Mouse (Mus musculus) spleen, adult 2 months (tissue): ENCODE data around the gene Gm20388. TPM values are rescaled to one million over a fixed set of nuclear protein-coding genes. Genes with fewer than 3 reads are reported as not detected.

ENCODE experiments used
- DNase-seq, 2 experiments: peaks; one replicate each; pipeline versions ENCODE4 v3.0.0 to v3.0.0-alpha.2; 2012 to 2021; ENCODE audit warnings: low spot score in 2 of 2, low read depth in 1 of 2
- H3K27ac ChIP-seq: fragments of 200-500 bp; 2 replicates; pipeline ENCODE4 v1.5.1; 2012; ENCODE audit warnings: low read length, inconsistent platforms; ENCODE audit not compliant: insufficient read depth
- H3K27me3 ChIP-seq: fragments of 200-500 bp; 2 replicates; pipeline ENCODE4 v1.6.1; 2012; ENCODE audit warnings: mild to moderate bottlenecking, moderate library complexity, low read length, inconsistent platforms; ENCODE audit not compliant: control insufficient read depth, insufficient read depth
- H3K36me3 ChIP-seq: fragments of 200-500 bp; 2 replicates; pipeline ENCODE4 v1.6.1; 2012; ENCODE audit warnings: mild to moderate bottlenecking, low read length, inconsistent platforms; ENCODE audit not compliant: control insufficient read depth, insufficient read depth
- H3K4me1 ChIP-seq: fragments of 200-500 bp; 2 replicates; pipeline ENCODE4 v1.6.1; 2011; ENCODE audit warnings: inconsistent platforms; ENCODE audit not compliant: control insufficient read depth, insufficient read depth, insufficient read length
- H3K4me3 ChIP-seq: fragments of 200-500 bp; 2 replicates; pipeline ENCODE4 v1.5.1; 2011; ENCODE audit warnings: mild to moderate bottlenecking, inconsistent platforms; ENCODE audit not compliant: insufficient read depth, insufficient read length; ENCODE audit errors: extremely low read depth
- CTCF ChIP-seq: fragments of 200-500 bp; IDR thresholded peaks from 2 replicates; pipeline ENCODE4 v1.5.1; 2011; ENCODE audit warnings: mild to moderate bottlenecking, inconsistent platforms; ENCODE audit not compliant: insufficient read depth, insufficient read length, insufficient replicate concordance; ENCODE audit errors: extremely low read depth
- POLR2A ChIP-seq: fragments of 200-500 bp; IDR thresholded peaks from 2 replicates; pipeline ENCODE4 v1.6.1; 2011; ENCODE audit warnings: low read depth, low read length, inconsistent platforms
- WGBS: fragments of 180-500 bp; shearing (Covaris S2); methylation state at CpG from one replicate; pipeline ENCODE4 v1.1.7; 2018; 5-methylcytosine and 5-hydroxymethylcytosine counted together
- polyA plus RNA-seq: library from polyadenylated mRNA; depleted of rRNA; stranded (reverse); fragments of >200 nt; gene quantifications from 2 replicates; pipeline ENCODE4 v1.2.3, GENCODE M21; 2012

Gm20388 gene
- polyA plus RNA-seq, 1 experiment: 26.1 TPM

DNA sequence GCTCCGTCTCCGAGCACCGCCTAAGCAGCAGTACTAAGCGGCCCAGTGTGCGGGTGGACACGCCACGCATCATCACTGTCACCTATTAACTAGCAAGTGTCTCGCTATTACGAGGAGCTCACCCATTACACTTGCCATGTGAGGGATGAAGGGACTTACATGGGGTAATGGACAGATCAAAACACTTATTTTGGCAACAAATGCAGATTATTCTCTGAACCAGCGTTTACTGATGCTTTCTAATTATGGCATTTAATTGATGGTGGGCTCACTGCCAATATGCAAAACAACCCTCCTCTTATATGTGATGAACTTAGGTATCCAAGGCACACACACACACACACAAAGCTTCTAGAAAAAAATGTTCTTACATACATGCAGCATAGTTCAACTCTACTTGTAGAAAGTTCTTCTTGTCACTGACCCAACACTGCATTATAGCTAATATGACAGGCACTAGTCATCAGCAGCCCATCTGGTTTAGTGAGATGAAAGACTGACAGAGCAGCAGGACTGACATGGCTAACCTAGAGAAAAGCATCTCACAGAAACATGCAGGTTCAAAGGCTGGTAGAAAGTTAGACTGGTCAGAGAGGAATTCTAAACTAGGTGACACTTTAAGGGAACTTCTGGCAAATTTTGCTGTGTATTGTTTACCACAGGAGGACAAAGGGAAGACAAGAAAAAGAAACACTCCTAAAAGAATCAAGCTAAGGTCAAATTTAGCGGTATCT, 3128.9 kb downstream of the Gm20388 start:
- no peak for TF ChIP-seq POLR2A
- TF ChIP-seq CTCF: no peak
- Histone ChIP-seq H3K27me3 (no peaks in the 10 kb centered on the region), H3K27ac (no peak overlapping the region), H3K36me3 (no peaks in the 10 kb centered on the region), H3K4me1 (peaks cover 37% of the 10 kb centered on the region), H3K4me3 (no peak overlapping the region)
- WGBS: 78% methylated on average over 11 of the region's 11 CpGs
- no peak for DNase-seq

DNA sequence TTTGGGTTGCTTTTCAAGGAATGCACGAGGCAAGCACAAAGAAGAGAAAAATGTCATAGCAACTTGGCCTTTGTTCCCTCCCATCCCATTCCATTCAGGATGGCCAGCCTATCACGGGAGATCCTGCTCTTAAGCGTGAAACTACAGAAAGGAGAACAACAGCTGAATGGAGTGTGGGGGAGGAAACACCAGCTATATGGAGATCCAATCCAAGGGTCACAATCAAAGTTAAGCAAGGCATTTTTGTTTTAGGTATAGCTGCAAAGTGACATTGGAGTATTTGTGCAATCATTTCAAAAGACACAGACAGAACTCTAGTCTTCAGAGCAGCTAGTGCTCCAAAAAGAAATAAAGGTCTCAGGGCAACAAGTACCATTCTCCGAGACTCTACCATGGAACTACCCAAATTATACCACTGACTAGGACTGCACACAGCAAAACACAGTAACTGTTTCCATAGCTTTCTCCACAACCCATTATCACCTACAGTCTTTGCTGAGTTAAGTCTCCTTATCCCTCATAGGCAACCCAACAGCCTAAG, 3129.5 kb downstream of the Gm20388 start:
- no peak for DNase-seq
- H3K4me1 ChIP-seq: peaks cover 34% of the 10 kb centered on the region
- TF ChIP-seq CTCF (no peak), POLR2A (no peak)
- 19% methylated on average over 4 of the region's 4 CpGs for WGBS
- no peaks in the 10 kb centered on the region for H3K36me3 ChIP-seq
- peak overlapping the region; percentile 23; the same call in 1 of the 2 replicates for H3K4me3 ChIP-seq
- H3K27ac ChIP-seq: no peak overlapping the region
- H3K27me3 ChIP-seq: no peaks in the 10 kb centered on the region

DNA sequence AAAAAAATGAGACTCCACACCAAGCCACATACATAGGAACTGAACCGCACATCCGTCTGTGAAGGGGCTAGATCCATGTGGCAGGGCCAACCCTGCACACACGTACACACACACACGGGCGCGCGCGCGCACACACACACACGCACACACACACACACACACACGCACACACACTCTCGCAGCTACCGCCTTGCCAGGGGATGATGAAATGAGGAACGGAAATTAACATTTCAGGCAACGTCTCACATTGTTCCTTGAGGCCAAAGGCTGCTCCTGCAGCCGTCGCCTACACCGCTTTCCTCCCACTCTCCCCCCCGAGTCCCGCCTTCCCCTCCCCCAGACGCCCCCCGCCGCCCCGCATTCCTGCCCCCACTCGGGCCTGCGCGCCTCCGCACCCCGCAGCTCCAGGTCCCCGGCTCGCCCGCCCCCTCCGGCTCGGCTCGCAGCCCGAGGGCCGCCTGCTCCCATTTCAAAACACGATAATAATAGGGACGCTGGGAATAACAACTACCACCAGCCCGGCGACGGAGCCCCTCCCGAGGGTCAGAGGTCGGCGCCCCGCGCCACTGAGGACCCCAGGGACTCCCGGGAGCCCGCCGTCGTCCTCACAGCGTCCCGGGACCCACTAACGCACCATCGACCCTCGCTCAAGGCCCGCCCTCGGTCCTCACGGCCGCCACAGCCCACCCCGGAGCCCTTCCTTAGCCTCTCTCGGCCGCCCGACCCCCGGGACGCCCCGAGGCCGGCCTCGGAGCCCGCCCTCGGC, 3130.6 kb downstream of the Gm20388 start:
- H3K4me3 ChIP-seq: peak overlapping the region; percentile 97
- 2% methylated on average over 65 of the region's 71 CpGs for WGBS
- H3K36me3 ChIP-seq: no peaks in the 10 kb centered on the region
- TF ChIP-seq CTCF (0 out of 2 replicates have a peak, but pooled peaks have one; percentile 10), POLR2A (0 out of 2 replicates have a peak, but pooled peaks have one; percentile 24)
- H3K27me3 ChIP-seq: no peaks in the 10 kb centered on the region
- H3K4me1 ChIP-seq: peaks cover 29% of the 10 kb centered on the region
- DNase-seq: peak; percentile 68
- peak overlapping the region; percentile 99 for H3K27ac ChIP-seq

DNA sequence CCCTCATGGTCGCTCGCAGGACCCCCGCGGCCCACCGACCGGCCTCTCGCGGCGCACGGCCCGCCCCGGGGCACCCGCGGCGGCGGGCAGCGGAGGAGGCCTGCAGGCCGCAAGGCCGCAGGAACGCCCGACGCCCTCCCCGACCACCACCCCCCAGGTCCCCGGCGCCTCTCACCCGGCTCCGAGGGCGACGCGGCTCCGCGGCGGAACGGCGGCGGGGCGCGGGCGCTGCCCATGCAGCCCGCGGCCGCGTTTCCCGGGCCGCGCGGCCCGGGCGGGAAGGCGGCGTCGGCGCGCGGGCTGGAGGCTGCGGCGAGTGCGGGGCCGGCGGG, 3131.1 kb downstream of the Gm20388 start:
- under 1% methylated on average over 55 of the region's 60 CpGs for WGBS
- H3K27ac ChIP-seq: peak overlapping the region; percentile 99
- TF ChIP-seq POLR2A (no peak), CTCF (no peak)
- H3K4me3 ChIP-seq: peak overlapping the region; percentile 97
- no peaks in the 10 kb centered on the region for H3K27me3 ChIP-seq
- H3K36me3 ChIP-seq: no peaks in the 10 kb centered on the region
- peaks cover 28% of the 10 kb centered on the region for H3K4me1 ChIP-seq
- DNase-seq: no peak

DNA sequence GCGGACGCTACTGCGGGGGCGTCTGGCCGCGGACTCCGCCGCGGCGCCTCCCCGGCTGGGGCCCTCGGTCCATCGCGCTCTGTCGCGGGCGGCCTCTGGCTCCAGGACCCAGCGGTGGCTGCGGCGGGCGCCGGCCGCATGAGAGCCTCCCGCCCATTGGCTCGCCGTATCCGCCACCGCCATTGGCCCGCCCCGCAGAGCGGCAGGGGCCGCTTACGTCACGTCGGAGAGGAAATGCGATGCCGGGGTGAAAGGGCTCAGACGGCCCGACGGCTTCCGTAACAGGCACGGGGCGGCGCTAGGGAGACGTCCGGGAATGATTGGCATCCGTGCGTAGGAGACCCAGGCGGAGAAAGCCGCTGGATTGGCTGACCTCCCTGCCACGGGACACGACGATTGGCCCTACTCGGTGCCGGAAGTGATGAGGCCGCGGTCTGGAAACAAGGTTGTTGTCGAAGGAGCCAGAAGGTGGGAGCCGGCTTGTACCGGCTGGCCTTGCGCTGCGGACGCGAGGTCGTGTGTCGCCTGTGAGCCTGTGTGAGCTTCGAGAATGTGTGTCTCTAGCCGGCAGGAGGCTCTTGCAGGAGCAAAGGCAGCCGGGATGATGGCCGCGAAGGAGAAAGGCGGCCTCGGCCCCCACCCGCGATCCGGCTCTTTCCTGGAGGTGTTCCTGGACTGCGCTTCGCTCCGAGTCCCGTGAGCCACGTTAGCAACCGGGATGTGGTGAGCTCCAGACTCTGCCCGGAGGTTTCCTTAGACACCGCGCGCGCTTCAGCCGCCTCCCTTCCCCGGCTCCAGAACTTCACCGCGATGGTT, 3131.7 kb downstream of the Gm20388 start, which contains the start of gene Ankrd11:
Gene Ankrd11, minus strand, starts transcription at position 120 of the 816 bp plus-strand sequence.
- no peaks in the 10 kb centered on the region for H3K27me3 ChIP-seq
- DNase-seq: peak; percentile 99 to 100
- TF ChIP-seq CTCF (no peak), POLR2A (peak; percentile 99)
- H3K4me3 ChIP-seq: peak within 1 kb of the TSS; percentile 97
- under 1% methylated on average over 88 of the region's 91 CpGs for WGBS
- no peaks in the 10 kb centered on the region for H3K36me3 ChIP-seq
- peaks cover 21% of the 10 kb centered on the region for H3K4me1 ChIP-seq
- H3K27ac ChIP-seq: peak within 1 kb of the TSS; percentile 99

DNA sequence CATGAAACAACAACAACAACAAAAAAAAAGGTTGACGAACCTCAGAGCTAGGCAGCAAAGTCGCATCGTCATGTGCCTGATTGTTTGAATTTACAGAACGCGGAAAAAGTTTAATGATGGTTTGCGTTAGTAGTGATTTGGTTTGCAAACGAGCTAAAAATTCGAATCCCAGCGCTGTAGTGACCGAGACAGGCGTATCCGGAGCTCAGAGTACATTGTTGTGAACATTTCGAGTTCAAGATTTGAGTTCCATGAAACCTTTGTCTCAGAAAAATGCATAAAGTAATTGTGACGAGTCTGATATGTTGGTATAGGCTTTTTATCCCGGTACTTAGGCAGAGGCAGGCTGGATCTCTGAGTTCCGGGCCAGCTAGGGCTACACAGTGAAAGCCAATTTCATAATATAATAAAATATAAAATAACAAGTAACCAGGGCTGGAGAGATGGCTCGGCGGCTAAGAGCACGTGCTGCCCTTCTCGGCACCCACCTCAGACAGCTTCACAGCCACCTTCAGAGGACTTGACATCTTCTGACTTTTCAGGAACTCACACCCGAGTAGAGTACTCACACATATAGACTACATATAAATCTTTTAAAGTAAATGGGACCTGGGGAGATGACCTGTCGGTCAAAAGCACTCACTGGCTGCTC, 3132.5 kb downstream of the Gm20388 start:
- no peaks in the 10 kb centered on the region for H3K27me3 ChIP-seq
- TF ChIP-seq CTCF: no peak
- TF ChIP-seq POLR2A: no peak
- H3K27ac ChIP-seq: peak overlapping the region; percentile 98
- no peaks in the 10 kb centered on the region for H3K36me3 ChIP-seq
- peak overlapping the region; percentile 76 for H3K4me3 ChIP-seq
- H3K4me1 ChIP-seq: peaks cover 19% of the 10 kb centered on the region
- no peak for DNase-seq
- WGBS: 6% methylated on average over 22 of the region's 22 CpGs
